Mouse (Mus musculus): ENCODE results near the gene Actg1. TPM values are rescaled to one million over a fixed set of nuclear protein-coding genes. Genes with fewer than 3 reads are reported as not detected.

The Actg1 gene
- polyA plus RNA-seq, 1 experiment = 785 TPM

- WGBS = 88% methylated on average over 21 of the region's 21 CpGs
- H3K27ac ChIP-seq (ENCODE audit: insufficient read depth, low read depth, low read length) = no peak overlapping the region
Measured at GRCm38 (mm10) chr11:120303559-120304349, 44.6 kb downstream of the Actg1 start.

GRCm38 (mm10) chr11:120303119-120303518 is 45.2 kb downstream of the Actg1 start:
- 83% methylated on average over 9 of the region's 9 CpGs for WGBS

More at GRCm38 (mm10) chr11:120303559-120304349, 44.6 kb downstream of the Actg1 start:
- Histone ChIP-seq H3K4me1 (ENCODE audit: control insufficient read depth, insufficient read depth, low read length) (peaks cover 42% of the 10 kb centered on the region), H3K4me3 (ENCODE audit: insufficient read depth, low read depth, low read length) (no peak overlapping the region)
- TF ChIP-seq CTCF (IDR thresholded peaks at IDR 0.05; ENCODE audit: insufficient read depth, low read depth, low read length) (no peak), POLR2A (IDR thresholded peaks at IDR 0.05; ENCODE audit: insufficient read depth, low read depth, low read length) (no peak)

GRCm38 (mm10) chr11:120299484-120299883 is 48.9 kb downstream of the Actg1 start:
- no peak overlapping the region for H3K4me3 ChIP-seq (ENCODE audit: insufficient read depth, low read depth, low read length)
- 82% methylated on average over 5 of the region's 5 CpGs for WGBS
- TF ChIP-seq CTCF (IDR thresholded peaks at IDR 0.05; ENCODE audit: insufficient read depth, low read depth, low read length) (no peak), POLR2A (IDR thresholded peaks at IDR 0.05; ENCODE audit: insufficient read depth, low read depth, low read length) (no peak)
- H3K27ac ChIP-seq (ENCODE audit: insufficient read depth, low read depth, low read length) = no peak overlapping the region
- H3K4me1 ChIP-seq (ENCODE audit: control insufficient read depth, insufficient read depth, low read length) = peaks cover 20% of the 10 kb centered on the region

More at GRCm38 (mm10) chr11:120303119-120303518, 45.2 kb downstream of the Actg1 start:
- Histone ChIP-seq H3K4me1 (ENCODE audit: control insufficient read depth, insufficient read depth, low read length) (peaks cover 42% of the 10 kb centered on the region), H3K4me3 (ENCODE audit: insufficient read depth, low read depth, low read length) (no peak overlapping the region), H3K27ac (ENCODE audit: insufficient read depth, low read depth, low read length) (no peak overlapping the region)
- TF ChIP-seq CTCF (IDR thresholded peaks at IDR 0.05; ENCODE audit: insufficient read depth, low read depth, low read length) (no peak), POLR2A (IDR thresholded peaks at IDR 0.05; ENCODE audit: insufficient read depth, low read depth, low read length) (no peak)

- 91% methylated on average over 4 of the region's 4 CpGs for WGBS
- TF ChIP-seq POLR2A (IDR thresholded peaks at IDR 0.05; ENCODE audit: insufficient read depth, low read depth, low read length) (no peak), CTCF (IDR thresholded peaks at IDR 0.05; ENCODE audit: insufficient read depth, low read depth, low read length) (no peak)
- no peak overlapping the region for H3K4me3 ChIP-seq (ENCODE audit: insufficient read depth, low read depth, low read length)
- H3K4me1 ChIP-seq (ENCODE audit: control insufficient read depth, insufficient read depth, low read length) = peaks cover 19% of the 10 kb centered on the region
- H3K27ac ChIP-seq (ENCODE audit: insufficient read depth, low read depth, low read length) = no peak overlapping the region
Measured at GRCm38 (mm10) chr11:120298441-120299141, 49.8 kb downstream of the Actg1 start.

- Histone ChIP-seq H3K4me1 (ENCODE audit: control insufficient read depth, insufficient read depth, low read length) (peaks cover 12% of the 10 kb centered on the region), H3K27ac (ENCODE audit: insufficient read depth, low read depth, low read length) (no peak overlapping the region), H3K4me3 (ENCODE audit: insufficient read depth, low read depth, low read length) (no peak overlapping the region)
- WGBS = 86% methylated on average over 7 of the region's 7 CpGs
- no peak for TF ChIP-seq CTCF (IDR thresholded peaks at IDR 0.05; ENCODE audit: insufficient read depth, low read depth, low read length)
Measured at GRCm38 (mm10) chr11:120297767-120298166, 50.6 kb downstream of the Actg1 start.

- Histone ChIP-seq H3K4me1 (ENCODE audit: control insufficient read depth, insufficient read depth, low read length) (peaks cover 5% of the 10 kb centered on the region), H3K27ac (ENCODE audit: insufficient read depth, low read depth, low read length) (no peak overlapping the region), H3K4me3 (ENCODE audit: insufficient read depth, low read depth, low read length) (no peak overlapping the region)
- WGBS = 58% methylated on average over 13 of the region's 13 CpGs
- TF ChIP-seq CTCF (IDR thresholded peaks at IDR 0.05; ENCODE audit: insufficient read depth, low read depth, low read length) (no peak), POLR2A (IDR thresholded peaks at IDR 0.05; ENCODE audit: insufficient read depth, low read depth, low read length) (no peak)
Measured at GRCm38 (mm10) chr11:120296305-120297144, 51.8 kb downstream of the Actg1 start.

Other genes with a start within 250 kb of the Actg1 start
- gene Tepsin, start 249.8 kb downstream of the Actg1 start, polyA plus RNA-seq (2012; ENCODE audit: insufficient read depth, insufficient read length, low replicate concordance, missing spikeins) = not detected in 2 replicates
- gene Ndufaf8, start 249.6 kb downstream of the Actg1 start, polyA plus RNA-seq (2012; ENCODE audit: insufficient read depth, insufficient read length, low replicate concordance, missing spikeins) = not detected in 2 replicates
- 77.6 TPM in 1 of 2 replicates, not detected in the other for gene Slc38a10, start 197.2 kb downstream of the Actg1 start, polyA plus RNA-seq (2012; ENCODE audit: insufficient read depth, insufficient read length, low replicate concordance, missing spikeins)
- gene Bahcc1, start 115.6 kb downstream of the Actg1 start, polyA plus RNA-seq (2012; ENCODE audit: insufficient read depth, insufficient read length, low replicate concordance, missing spikeins) = not detected in 2 replicates
- gene Fscn2, start 13.0 kb upstream of the Actg1 start, polyA plus RNA-seq (2012; ENCODE audit: insufficient read depth, insufficient read length, low replicate concordance, missing spikeins) = not detected in 2 replicates
- gene Faap100, start 30.2 kb upstream of the Actg1 start, polyA plus RNA-seq (2012; ENCODE audit: insufficient read depth, insufficient read length, low replicate concordance, missing spikeins) = not detected in 2 replicates
- not detected in 2 replicates for gene Nploc4, start 89.2 kb upstream of the Actg1 start, polyA plus RNA-seq (2012; ENCODE audit: insufficient read depth, insufficient read length, low replicate concordance, missing spikeins)
- not detected in 2 replicates for gene Tspan10, start 94.1 kb upstream of the Actg1 start, polyA plus RNA-seq (2012; ENCODE audit: insufficient read depth, insufficient read length, low replicate concordance, missing spikeins)
- gene Pde6g, start 105.0 kb upstream of the Actg1 start, polyA plus RNA-seq (2012; ENCODE audit: insufficient read depth, insufficient read length, low replicate concordance, missing spikeins) = not detected in 2 replicates
- not detected in 2 replicates for gene Oxld1, start 109.5 kb upstream of the Actg1 start, polyA plus RNA-seq (2012; ENCODE audit: insufficient read depth, insufficient read length, low replicate concordance, missing spikeins)
- gene Ccdc137, start 109.6 kb upstream of the Actg1 start, polyA plus RNA-seq (2012; ENCODE audit: insufficient read depth, insufficient read length, low replicate concordance, missing spikeins) = not detected in 2 replicates
- not detected in 2 replicates for gene Arl16, start 119.1 kb upstream of the Actg1 start, polyA plus RNA-seq (2012; ENCODE audit: insufficient read depth, insufficient read length, low replicate concordance, missing spikeins)
- not detected in 2 replicates for gene Mrpl12, start 136.1 kb upstream of the Actg1 start, polyA plus RNA-seq (2012; ENCODE audit: insufficient read depth, insufficient read length, low replicate concordance, missing spikeins)
- gene Slc25a10, start 143.3 kb upstream of the Actg1 start, polyA plus RNA-seq (2012; ENCODE audit: insufficient read depth, insufficient read length, low replicate concordance, missing spikeins) = not detected in 2 replicates
- gene Gcgr, start 182.2 kb upstream of the Actg1 start, polyA plus RNA-seq (2012; ENCODE audit: insufficient read depth, insufficient read length, low replicate concordance, missing spikeins) = not detected in 2 replicates
- not detected in 2 replicates for gene Mcrip1, start 201.2 kb upstream of the Actg1 start, polyA plus RNA-seq (2012; ENCODE audit: insufficient read depth, insufficient read length, low replicate concordance, missing spikeins)
- gene Ppp1r27, start 202.6 kb upstream of the Actg1 start, polyA plus RNA-seq (2012; ENCODE audit: insufficient read depth, insufficient read length, low replicate concordance, missing spikeins) = not detected in 2 replicates
- 309 TPM in 1 of 2 replicates, not detected in the other for gene P4hb, start 224.7 kb upstream of the Actg1 start, polyA plus RNA-seq (2012; ENCODE audit: insufficient read depth, insufficient read length, low replicate concordance, missing spikeins)
- 143 TPM in 1 of 2 replicates, not detected in the other for gene Arhgdia, start 233.1 kb upstream of the Actg1 start, polyA plus RNA-seq (2012; ENCODE audit: insufficient read depth, insufficient read length, low replicate concordance, missing spikeins)
- gene Alyref, start 249.8 kb upstream of the Actg1 start, polyA plus RNA-seq (2012; ENCODE audit: insufficient read depth, insufficient read length, low replicate concordance, missing spikeins) = not detected in 2 replicates
- not detected in 2 replicates for gene Anapc11, start 249.9 kb upstream of the Actg1 start, polyA plus RNA-seq (2012; ENCODE audit: insufficient read depth, insufficient read length, low replicate concordance, missing spikeins)